Mouse (Mus musculus) right cerebral cortex, postnatal 36 days (tissue): ENCODE measurements at regions not wholly inside any gene's neighbourhood (a gene's known extent, or its start where the extent isn't known, plus 50 kb on each side); places are given as distances from the start of the nearest gene placed in this dataset.

Experiments
- DNase-seq, 2 experiments: peaks; one replicate each; pipeline ENCODE4 v3.0.0; 2022; ENCODE audit warnings: low spot score in 2 of 2, mixed read lengths in 1 of 2

DNA sequence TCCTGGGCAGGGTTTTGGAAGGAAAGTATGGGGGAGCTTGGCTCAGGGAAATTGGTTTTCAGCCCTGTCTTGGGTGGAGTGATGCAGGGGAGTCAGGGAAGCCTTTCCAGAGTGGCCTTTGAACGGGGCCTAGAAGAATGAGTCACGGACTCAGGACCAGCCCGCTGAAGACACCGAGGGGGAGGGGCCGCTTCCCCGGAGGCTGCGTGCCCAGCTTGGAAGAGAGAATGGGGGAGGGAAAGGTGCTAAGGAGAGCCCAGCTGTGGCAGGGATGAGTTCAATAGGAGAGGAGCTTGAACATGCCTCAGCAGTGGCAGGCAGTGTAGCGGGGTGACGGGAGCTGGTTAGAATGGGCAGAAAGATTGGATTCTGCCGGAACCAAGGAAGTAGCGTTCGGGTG is 337.8 kb downstream of the Zfp706 start:
- no peak for DNase-seq

DNA sequence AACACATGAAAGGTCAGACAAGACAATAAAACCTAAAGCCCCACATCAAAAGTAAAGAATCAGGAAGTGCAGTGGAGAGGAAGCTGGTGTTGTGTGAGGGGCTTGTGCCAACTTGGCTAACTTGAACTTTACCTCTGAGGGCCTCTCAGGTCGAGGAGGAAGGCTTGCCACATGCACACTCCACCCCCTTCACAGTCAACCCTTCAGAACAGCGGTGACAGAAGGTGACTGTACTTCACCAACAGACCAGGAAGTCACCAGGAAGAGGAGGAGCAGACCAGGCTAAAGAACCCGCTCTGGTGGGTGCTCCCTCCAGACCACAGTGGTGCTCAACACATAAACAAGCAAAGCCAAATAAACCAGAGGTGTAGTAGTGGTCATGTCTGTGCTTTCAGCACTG is 341.0 kb downstream of the Zfp706 start:
- DNase-seq, result no peak

DNA sequence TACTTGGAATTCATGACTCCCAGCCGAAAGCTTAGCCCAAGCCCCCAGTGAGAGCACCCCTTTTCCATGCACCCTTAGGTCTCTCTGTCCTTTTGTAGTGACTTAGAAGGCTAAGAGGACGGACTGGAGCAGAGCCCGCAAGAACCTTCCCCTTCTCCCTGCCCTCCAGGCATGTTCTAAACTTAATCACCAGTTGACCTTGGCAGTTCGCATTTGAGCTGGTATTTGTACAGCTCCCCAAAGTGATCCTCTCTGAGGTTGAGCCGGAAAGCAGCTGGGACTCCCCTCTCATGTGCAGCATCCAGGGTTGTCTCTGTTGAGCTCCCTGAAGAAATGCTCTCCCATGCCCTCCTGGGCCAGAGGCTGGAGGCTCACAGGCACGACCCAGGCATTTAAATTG is 343.2 kb downstream of the Zfp706 start:
- no peak for DNase-seq

DNA sequence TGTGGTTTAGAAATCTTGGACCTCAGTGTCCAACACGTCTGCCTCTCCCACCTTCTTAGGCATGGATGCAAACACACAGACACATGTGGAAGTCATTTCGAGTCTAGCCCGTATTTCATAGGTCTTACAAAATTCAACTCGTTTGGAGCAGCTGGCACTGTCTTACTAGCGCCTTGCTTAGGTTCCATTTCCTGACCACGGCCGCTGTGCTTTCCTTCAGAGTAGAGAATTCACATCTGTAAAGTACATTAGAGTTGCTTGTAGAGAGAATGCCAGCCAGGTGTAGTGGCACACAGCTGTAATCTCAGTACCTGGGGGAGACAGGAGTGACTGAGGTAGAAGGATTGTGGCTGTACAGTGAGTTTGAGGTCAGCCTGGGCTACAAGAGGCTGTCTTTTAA is 346.6 kb downstream of the Zfp706 start:
- no peak for DNase-seq
